Mouse (Mus musculus): ENCODE results near the gene Ube2l3.

DNA sequence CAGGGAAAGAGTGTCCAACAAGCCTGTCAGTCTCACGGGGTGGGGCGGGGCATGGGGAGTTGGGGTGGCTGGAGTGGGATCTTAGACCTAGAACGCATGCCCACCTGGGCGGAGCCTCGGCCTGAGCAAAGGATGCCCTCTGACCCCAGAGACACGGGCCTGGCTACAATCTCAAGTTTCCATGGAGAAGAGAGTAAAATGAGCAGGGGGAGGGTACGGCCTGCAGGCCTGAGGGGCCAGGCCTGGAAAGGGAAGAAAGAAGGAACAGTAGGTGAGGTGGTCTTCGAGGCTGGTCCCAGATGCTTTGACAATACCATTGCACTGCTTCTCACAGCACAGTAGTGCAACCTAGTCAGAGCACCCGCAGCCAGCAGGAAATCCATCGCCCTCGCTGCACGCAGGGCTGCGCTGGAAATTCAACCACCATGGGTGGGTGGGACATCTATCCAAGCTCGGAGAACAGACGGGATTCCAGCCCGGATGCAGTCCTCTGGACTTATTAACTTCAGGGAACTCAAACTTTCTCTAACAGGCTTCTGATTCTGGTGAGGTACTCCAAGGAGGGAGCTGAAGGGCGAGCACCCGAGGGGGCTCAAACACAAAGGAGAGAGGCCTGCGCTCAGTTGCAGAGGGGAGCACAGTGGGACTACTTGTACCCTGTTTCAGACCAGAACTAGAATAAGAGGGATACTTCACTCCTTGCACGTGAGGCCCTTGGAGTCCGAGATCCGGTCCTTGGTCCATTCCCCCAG lies 78.2 kb downstream of the Ube2l3 start:
- TF ChIP-seq GATA1 (IDR thresholded peaks at IDR 0.05; ENCODE audit: borderline replicate concordance, low read length) (no peak), FLI1 (IDR thresholded peaks at IDR 0.05; ENCODE audit: low read length) (no peak)
